Mouse (Mus musculus): ENCODE results near the gene Tuba1a. TPM values are rescaled to one million over a fixed set of nuclear protein-coding genes. Genes with fewer than 3 reads are reported as not detected.
A peak's percentile ranks its signal among the peaks of the same experiment; 100 is the strongest.
"Not testable (repeated sequence)": the region's sequence is repeated elsewhere in the genome, so short reads cannot be mapped to it uniquely, and the experiment has no call there.

Gene Tuba1a
- polyA plus RNA-seq, 1 experiment from 2014 or later: 1,118 TPM

DNA sequence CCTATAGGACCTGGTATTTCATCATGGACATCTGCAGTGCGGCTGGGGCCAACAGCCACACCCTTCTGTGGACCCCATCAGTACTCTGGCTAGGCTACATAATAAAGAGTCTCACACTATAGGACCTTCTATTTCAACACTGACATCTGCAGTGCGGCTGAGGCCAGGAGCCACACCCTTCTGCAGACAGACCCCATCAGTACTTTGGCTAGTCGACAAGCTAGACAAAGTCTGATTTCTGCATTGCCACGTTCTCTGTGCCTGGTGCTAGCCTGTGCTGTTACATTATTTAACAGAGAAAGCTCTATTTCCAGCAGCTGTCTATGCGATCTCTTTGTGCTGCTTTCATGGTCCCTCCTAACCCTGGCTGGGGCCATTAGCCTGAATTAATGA, 1.4 kb downstream of the Tuba1a start:
- H3K9me3 ChIP-seq (replicated peaks): no peaks in the 10 kb centered on the region
- peaks cover 18% of the 10 kb centered on the region for H3K4me1 ChIP-seq (replicated peaks)
- H3K27me3 ChIP-seq (replicated peaks): no peaks in the 10 kb centered on the region
- peak overlapping the region; percentile 71 for H3K27ac ChIP-seq (ENCODE audit: poor library complexity, severe bottlenecking)
- peaks cover 14% of the 10 kb centered on the region for H3K36me3 ChIP-seq
- H3K4me2 ChIP-seq: peak overlapping the region; percentile 90
- peak overlapping the region; percentile 99 for H3K4me3 ChIP-seq
- WGBS: 24% methylated on average over 5 of the region's 5 CpGs
- ATAC-seq (ENCODE audit: insufficient number of reproducible peaks, low FRiP score): no peak
- H3K9ac ChIP-seq: peak overlapping the region; percentile 89

DNA sequence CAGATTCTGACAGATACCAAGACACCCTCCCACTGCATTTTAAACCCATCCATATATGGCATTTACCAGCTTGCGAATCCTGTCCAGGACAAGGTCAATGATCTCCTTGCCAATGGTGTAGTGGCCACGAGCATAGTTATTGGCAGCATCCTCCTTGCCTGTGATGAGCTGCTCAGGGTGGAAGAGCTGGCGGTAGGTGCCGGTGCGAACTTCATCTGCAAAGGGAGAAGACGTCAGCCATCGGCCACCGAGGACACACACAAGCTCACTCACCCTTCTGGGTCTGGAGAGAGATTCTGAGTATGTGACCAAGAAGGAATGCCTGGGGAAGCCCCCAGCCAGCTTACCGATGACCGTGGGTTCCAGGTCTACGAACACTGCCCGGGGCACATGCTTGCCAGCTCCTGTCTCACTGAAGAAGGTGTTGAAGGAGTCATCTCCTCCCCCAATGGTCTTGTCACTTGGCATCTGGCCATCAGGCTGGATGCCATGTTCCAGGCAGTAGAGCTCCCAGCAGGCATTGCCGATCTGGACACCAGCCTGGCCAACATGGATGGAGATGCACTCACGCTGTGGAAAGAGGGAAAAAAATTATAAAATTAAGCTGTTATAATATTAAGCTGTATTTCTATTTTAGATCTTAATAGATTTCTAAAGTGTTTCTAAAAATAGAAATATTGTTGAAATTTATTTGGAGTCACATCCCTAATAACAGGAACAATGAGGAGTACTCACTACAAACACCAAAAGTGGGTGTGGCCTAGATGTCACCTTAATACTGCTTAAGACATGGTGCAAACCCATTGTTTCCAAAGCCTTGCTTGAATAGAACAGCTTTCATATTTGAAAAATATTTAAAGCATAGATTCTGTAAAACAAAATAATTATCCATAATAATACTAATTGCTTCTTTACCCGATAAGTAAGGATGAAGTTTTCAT, 2.1 kb downstream of the Tuba1a start:
- peak overlapping the region; percentile 90 for H3K4me2 ChIP-seq
- peak overlapping the region; percentile 71; the same call in 1 of the 2 replicates for H3K27ac ChIP-seq (ENCODE audit: poor library complexity, severe bottlenecking)
- H3K27me3 ChIP-seq (replicated peaks); ATAC-seq (ENCODE audit: insufficient number of reproducible peaks, low FRiP score); H3K9me3 ChIP-seq (replicated peaks): not testable (repeated sequence)
- peak overlapping the region; percentile 89 for H3K9ac ChIP-seq
- H3K4me3 ChIP-seq: peak overlapping the region; percentile 99
- H3K4me1 ChIP-seq (replicated peaks): peaks cover 18% of the 10 kb centered on the region
- 86% methylated on average over 11 of the region's 15 CpGs for WGBS
- H3K36me3 ChIP-seq: peaks cover 14% of the 10 kb centered on the region

DNA sequence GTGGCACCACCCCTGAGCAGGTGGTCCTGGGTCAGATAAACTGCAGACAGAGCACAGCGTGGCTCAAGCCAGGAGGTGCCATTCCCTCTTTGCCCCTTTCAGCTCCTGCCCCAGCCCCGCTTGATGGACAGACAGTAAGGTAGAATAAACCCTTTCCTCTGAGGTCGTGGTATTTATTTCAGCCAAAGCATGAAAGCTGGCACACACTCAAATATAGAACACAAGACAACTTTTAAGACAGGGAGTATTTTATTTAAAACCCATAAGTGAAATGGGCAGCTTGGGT, 4.0 kb downstream of the Tuba1a start:
- Histone ChIP-seq H3K27me3 (replicated peaks) (no peaks in the 10 kb centered on the region), H3K4me1 (replicated peaks) (peaks cover 12% of the 10 kb centered on the region), H3K36me3 (peaks cover 17% of the 10 kb centered on the region), H3K9ac (no peak overlapping the region), H3K4me2 (no peak overlapping the region), H3K9me3 (replicated peaks) (peaks cover 4% of the 10 kb centered on the region; the same call in 1 of the 2 replicates), H3K27ac (ENCODE audit: poor library complexity, severe bottlenecking) (no peak overlapping the region), H3K4me3 (no peak overlapping the region)
- WGBS: 67% methylated on average over 3 of the region's 3 CpGs
- ATAC-seq (ENCODE audit: insufficient number of reproducible peaks, low FRiP score): no peak

- no peaks in the 10 kb centered on the region for H3K27me3 ChIP-seq (replicated peaks)
- no peak for ATAC-seq (ENCODE audit: insufficient number of reproducible peaks, low FRiP score)
- no peak overlapping the region for H3K27ac ChIP-seq (ENCODE audit: poor library complexity, severe bottlenecking)
- no peak overlapping the region for H3K4me3 ChIP-seq
- H3K4me2 ChIP-seq: no peak overlapping the region
- WGBS: 75% methylated on average over 6 of the region's 6 CpGs
- H3K4me1 ChIP-seq (replicated peaks): peaks cover 8% of the 10 kb centered on the region
- H3K9ac ChIP-seq: no peak overlapping the region
- peaks cover 7% of the 10 kb centered on the region; the same call in 1 of the 2 replicates for H3K9me3 ChIP-seq (replicated peaks)
- H3K36me3 ChIP-seq: peaks cover 18% of the 10 kb centered on the region
These were observed 4.5 kb downstream of the Tuba1a start for GRCm38 (mm10) chr15:98948857-98949606.

DNA sequence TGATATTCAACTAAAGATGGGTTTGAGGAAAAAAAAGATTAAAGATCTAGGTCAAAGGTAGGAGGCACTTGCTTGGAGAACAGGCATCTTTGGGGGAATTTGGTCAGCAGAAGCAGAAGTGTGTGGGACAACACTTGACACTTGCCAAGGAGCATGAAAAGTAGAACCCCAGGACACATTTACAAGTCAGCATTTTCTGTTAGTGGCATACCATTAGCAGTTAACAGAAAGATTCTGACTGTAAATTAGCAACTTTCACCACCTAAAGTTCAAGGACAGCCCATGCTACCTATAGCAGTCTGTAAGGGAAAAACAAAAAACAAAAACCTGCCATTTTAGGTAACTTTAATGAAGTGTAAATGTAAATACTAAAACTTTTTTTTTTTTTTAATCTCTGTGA, 5.1 kb downstream of the Tuba1a start:
- peaks cover 18% of the 10 kb centered on the region for H3K36me3 ChIP-seq
- H3K4me1 ChIP-seq (replicated peaks): peaks cover 7% of the 10 kb centered on the region
- H3K27me3 ChIP-seq (replicated peaks): no peaks in the 10 kb centered on the region
- ATAC-seq (ENCODE audit: insufficient number of reproducible peaks, low FRiP score): no peak
- no peak overlapping the region for H3K27ac ChIP-seq (ENCODE audit: poor library complexity, severe bottlenecking)
- H3K9me3 ChIP-seq (replicated peaks): peaks cover 7% of the 10 kb centered on the region; the same call in 1 of the 2 replicates
- no peak overlapping the region for H3K9ac ChIP-seq
- no peak overlapping the region for H3K4me3 ChIP-seq
- no peak overlapping the region for H3K4me2 ChIP-seq

GRCm38 (mm10) chr15:98947884-98948283, 5.6 kb downstream of the Tuba1a start:
- Histone ChIP-seq H3K27me3 (replicated peaks) (no peaks in the 10 kb centered on the region), H3K9me3 (replicated peaks) (peaks cover 7% of the 10 kb centered on the region; the same call in 1 of the 2 replicates), H3K4me2 (no peak overlapping the region), H3K27ac (ENCODE audit: poor library complexity, severe bottlenecking) (no peak overlapping the region), H3K36me3 (peaks cover 18% of the 10 kb centered on the region), H3K9ac (no peak overlapping the region; the same call in 1 of the 2 replicates), H3K4me1 (replicated peaks) (peaks cover 7% of the 10 kb centered on the region), H3K4me3 (no peak overlapping the region)
- ATAC-seq (ENCODE audit: insufficient number of reproducible peaks, low FRiP score): no peak
- 57% methylated on average over 3 of the region's 3 CpGs for WGBS

- Histone ChIP-seq H3K9ac (no peak overlapping the region), H3K4me1 (replicated peaks) (no peaks in the 10 kb centered on the region), H3K27me3 (replicated peaks) (no peaks in the 10 kb centered on the region), H3K9me3 (replicated peaks) (peaks cover 7% of the 10 kb centered on the region; the same call in 1 of the 2 replicates), H3K36me3 (0 out of 2 replicates have a peak, but pooled peaks cover 3% of the 10 kb centered on the region), H3K4me2 (no peak overlapping the region), H3K4me3 (no peak overlapping the region), H3K27ac (ENCODE audit: poor library complexity, severe bottlenecking) (no peak overlapping the region)
- 65% methylated on average over 4 of the region's 4 CpGs for WGBS
- no peak for ATAC-seq (ENCODE audit: insufficient number of reproducible peaks, low FRiP score)
These were observed 10.4 kb downstream of the Tuba1a start for GRCm38 (mm10) chr15:98943133-98943532.

DNA sequence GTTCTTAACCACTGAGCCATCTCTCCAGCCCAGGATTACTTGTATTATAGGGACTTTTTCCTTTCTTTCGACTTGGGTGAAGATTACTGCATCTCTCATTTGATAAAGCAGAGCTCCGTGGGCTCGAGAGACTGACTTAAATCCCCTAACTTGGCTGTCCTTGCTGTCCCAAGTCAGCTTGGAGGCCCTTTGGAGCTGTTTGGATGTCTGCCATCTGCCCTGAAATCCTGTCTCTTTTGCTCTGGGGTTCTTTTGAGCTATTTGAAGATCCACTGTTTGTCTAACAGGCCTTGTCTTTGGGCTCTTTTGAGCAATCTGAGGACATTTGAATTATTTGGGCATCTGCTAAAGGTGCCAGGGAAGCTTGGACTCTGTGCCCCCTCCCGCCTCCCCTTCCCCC, 11.4 kb downstream of the Tuba1a start:
- no peak for ATAC-seq (ENCODE audit: insufficient number of reproducible peaks, low FRiP score)
- Histone ChIP-seq H3K36me3 (0 out of 2 replicates have a peak, but pooled peaks cover 3% of the 10 kb centered on the region), H3K9ac (no peak overlapping the region), H3K27me3 (replicated peaks) (no peaks in the 10 kb centered on the region), H3K4me2 (no peak overlapping the region), H3K9me3 (replicated peaks) (peaks cover 7% of the 10 kb centered on the region; the same call in 1 of the 2 replicates), H3K4me3 (no peak overlapping the region), H3K27ac (ENCODE audit: poor library complexity, severe bottlenecking) (no peak overlapping the region), H3K4me1 (replicated peaks) (no peaks in the 10 kb centered on the region)
- 77% methylated on average over 4 of the region's 4 CpGs for WGBS

DNA sequence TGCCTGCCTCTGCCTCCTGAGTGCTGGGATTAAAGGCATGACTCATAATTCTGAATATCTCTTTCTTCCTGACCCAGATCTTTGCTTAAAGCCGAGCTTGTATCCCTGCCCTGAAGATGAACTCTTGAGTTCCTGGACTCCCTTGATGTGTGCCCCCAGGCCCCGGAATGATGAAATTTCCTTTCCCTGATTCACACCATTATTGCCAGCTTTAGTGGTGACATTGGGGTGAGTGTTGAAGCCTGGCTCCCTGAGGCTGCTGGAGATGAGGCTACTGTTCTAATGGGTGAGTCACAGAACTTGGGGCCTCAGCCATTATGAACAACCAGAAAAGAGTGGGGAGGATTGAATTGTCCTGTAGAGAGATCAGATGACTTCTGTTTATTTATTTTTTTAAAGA, 12.0 kb downstream of the Tuba1a start:
- H3K4me3 ChIP-seq: no peak overlapping the region
- no peak overlapping the region for H3K4me2 ChIP-seq
- no peak for ATAC-seq (ENCODE audit: insufficient number of reproducible peaks, low FRiP score)
- H3K27ac ChIP-seq (ENCODE audit: poor library complexity, severe bottlenecking): no peak overlapping the region
- 0 out of 2 replicates have a peak, but pooled peaks cover 3% of the 10 kb centered on the region for H3K36me3 ChIP-seq
- no peaks in the 10 kb centered on the region for H3K4me1 ChIP-seq (replicated peaks)
- 69% methylated on average over 2 of the region's 2 CpGs for WGBS
- H3K9ac ChIP-seq: no peak overlapping the region
- H3K27me3 ChIP-seq (replicated peaks): no peaks in the 10 kb centered on the region
- H3K9me3 ChIP-seq (replicated peaks): peaks cover 7% of the 10 kb centered on the region; the same call in 1 of the 2 replicates

DNA sequence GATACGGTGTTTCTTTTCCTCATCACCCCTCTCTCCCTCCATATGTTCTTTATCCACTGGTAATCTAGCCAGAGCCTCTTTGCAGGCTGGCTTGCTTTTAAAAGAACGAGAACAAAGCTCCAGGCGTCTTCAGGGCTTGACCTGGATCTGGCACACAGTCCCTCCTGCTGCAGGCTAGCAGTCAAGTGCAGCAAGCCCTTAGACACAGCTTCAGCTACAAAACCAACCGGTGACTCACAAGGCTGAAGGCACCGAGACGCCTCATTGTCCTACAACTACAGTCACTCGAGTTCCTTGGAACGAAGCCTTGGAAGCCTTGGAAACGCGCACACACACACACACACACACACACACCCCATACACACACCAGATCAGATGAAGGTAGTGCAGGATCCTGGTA, 12.7 kb downstream of the Tuba1a start:
- H3K4me3 ChIP-seq: no peak overlapping the region

More for the DNA sequence above, 12.7 kb downstream of the Tuba1a start:
- no peaks in the 10 kb centered on the region for H3K27me3 ChIP-seq (replicated peaks)
- H3K4me1 ChIP-seq (replicated peaks): peaks cover 2% of the 10 kb centered on the region; the same call in 1 of the 2 replicates
- no peak overlapping the region for H3K27ac ChIP-seq (ENCODE audit: poor library complexity, severe bottlenecking)
- 71% methylated on average over 10 of the region's 10 CpGs for WGBS
- no peak overlapping the region for H3K4me2 ChIP-seq
- no peak overlapping the region for H3K9ac ChIP-seq
- H3K9me3 ChIP-seq (replicated peaks): peaks cover 7% of the 10 kb centered on the region; the same call in 1 of the 2 replicates
- H3K36me3 ChIP-seq: 0 out of 2 replicates have a peak, but pooled peaks cover 3% of the 10 kb centered on the region
- no peak for ATAC-seq (ENCODE audit: insufficient number of reproducible peaks, low FRiP score)
